Mouse (Mus musculus) frontal cortex, postnatal 10 days (tissue): ENCODE measurements at regions not wholly inside any gene's neighbourhood (a gene's known extent, or its start where the extent isn't known, plus 50 kb on each side); places are given as distances from the start of the nearest gene placed in this dataset.

ENCODE experiments used
- DNase-seq, 2 experiments: peaks; one replicate each; pipeline ENCODE4 v3.0.0; 2022; ENCODE audit warnings: low spot score in 2 of 2, mixed read lengths in 1 of 2

DNA sequence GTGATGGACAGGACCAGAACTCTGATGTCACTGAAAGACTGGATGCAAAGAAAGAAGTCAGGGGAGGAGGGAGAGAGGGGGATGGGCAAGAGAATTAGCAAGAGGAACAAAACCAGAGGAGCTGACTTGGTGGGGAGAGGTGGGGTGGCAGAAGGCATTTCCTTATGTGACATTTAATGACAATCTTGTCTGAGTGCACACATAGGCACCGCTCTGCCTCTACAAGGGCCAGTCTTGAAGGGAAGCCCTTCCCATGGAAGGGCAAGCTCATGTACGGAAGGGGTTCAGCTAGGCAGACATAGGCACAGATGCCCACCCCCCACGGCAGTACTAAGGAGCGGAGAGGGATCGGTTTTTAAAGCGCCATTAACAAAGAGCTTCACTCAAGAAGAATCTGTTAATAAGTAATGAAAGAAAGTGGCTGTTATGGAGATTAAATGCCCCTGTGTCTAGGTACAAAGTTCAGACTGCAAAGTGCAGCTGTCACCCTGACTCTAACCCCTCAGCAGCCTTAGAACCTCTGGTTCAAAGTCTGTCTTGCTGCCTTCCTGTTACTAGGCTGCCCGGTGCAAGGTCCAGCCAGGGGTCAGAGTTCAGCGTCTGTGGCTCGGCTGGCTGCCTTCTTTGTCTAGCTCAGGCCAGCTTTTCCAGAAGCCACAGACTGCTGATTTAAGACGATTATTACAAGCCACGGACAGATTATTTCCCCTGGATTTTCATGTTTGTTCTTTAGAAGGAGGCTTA is 80.0 kb upstream of the Nrip1 start:
- DNase-seq = no peak

DNA sequence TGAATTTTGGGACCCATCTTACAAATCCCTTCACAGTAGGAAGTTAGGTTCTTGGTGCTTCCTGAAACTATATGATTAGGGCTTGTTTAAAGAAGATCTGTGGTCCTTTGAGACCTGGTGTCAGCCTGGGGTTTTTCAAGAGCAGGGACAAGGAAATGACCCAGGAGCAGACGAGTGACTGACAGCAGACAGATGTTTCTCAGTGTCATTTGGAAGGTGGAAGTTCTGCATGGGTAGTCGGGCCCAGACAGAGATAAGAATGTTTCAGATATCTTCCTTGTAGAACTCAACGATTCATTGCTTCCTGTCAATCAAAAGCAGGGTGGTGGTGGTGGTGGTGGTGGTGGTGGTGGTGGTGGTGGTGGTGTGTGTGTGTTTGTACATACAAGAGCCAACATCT is 75.1 kb upstream of the Nrip1 start:
- no peak for DNase-seq

DNA sequence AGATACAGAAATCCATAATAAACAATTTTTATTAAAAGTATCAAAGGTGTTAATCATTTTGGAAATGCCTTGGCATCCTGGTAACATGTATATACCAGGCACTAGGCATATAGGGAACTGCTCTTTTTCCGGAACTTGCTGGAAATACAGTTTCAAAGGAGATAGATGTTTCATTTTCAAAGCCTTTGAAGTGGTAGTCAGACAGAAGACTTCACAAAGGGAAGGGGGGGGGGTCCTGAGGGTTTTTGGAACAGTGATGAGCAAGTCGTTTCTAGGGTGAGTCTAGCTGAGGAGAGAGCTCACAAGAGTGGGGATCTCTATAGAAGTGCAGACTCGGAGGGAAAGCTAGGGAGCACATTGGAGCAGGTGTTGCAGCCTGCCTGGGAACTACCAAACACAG is 73.4 kb upstream of the Nrip1 start:
- no peak for DNase-seq

DNA sequence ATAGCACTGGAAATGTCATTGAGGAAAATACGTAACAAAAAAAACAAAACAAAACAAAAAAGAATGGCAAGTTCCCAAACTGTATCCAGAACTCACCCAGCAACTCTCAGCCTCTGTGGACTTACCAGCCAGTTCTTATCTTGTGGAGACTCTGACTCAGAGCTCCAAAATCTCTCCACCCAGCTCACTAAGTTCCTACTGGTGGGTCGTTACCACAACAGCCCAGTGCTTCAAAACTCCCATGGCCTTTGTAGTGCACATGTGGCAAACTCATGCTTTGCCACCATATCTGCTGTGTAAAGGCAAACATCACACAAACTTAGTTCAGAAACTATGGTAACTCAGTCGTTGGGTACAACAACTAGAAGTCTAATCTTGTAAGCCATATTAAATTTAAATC is 71.0 kb upstream of the Nrip1 start:
- DNase-seq = no peak

DNA sequence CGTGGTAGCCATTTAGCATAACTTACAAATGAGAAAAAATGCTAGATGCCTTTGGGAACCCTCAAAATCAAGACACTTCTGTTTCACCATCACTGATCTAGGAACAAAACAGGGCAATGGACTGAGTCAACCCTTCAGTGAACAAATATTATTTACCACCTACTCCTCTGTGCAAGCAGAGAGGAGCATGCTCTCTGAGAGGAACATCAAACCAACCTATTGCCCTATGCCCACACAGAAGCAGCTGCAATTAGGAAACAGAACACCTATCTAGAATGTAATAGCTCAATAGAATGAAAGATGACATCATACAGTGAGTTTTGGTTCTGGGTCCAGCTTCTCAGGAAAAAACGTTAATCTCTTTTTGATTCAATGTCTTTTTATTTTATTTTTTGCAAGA is 69.0 kb upstream of the Nrip1 start:
- DNase-seq = no peak

DNA sequence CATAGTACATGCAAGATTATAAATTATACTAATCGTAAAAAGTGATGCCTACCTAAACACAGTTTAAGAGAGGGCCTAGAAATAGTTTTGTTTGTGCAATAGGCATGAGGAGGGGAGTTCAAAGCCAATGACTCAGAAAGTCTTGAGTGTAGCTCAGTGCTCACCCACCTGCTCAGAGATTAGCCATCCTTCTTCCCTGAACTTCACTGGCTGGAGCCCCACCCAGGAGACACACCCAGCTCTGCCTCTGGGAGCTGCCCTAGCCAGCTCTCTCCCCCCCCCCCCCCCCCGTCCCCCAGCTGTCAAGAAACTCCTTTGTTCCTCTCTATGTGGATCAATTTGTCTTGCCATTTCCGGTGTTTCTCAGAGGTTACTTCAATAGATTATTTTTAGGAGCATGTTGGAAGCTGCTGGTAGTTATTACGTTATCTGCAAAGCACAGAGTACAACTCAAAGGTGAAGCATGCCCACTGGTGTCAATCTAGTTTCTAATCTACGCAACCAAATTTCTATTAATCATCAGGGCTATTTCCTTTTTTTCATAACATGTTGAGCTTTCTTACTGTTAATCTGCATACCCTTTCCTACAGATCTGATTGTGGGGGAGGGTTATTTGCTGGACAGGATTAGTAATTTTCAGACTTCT is 68.3 kb upstream of the Nrip1 start:
- DNase-seq = no peak

DNA sequence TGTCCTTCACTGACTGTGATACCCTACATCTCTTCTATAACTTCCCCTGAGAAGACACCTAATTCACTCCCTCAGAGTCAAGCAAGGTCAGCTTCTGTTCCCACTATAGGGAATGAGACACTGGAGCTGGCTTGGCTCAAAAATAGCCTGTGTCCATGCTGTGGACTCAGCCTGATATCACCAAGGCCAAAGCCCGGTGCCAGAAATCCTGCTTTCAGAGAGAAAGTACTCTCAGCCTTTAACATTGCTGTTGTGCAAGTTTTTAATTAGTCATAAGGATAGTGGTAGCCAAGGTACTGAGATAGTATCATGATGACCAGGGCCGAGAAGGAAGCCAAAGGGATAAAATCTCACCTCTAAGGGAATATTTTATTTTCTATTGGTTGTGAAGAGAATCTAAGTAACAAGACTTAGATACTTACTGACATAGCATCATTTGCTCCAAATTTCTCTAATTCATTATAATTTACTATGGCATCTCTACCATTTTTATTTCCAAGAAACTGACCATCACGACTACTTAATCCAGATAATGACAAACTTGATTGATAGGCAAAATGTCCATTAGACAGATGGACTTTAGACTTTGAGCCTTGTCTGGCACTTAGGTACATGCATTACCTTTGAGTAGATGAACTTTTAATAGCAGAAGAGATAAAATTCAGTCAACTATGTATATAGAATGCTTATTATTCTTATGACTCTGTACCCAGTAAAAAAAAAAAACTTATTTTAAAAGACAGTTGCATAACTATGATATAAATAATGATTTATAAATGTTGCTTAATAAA is 64.7 kb upstream of the Nrip1 start:
- DNase-seq = no peak

DNA sequence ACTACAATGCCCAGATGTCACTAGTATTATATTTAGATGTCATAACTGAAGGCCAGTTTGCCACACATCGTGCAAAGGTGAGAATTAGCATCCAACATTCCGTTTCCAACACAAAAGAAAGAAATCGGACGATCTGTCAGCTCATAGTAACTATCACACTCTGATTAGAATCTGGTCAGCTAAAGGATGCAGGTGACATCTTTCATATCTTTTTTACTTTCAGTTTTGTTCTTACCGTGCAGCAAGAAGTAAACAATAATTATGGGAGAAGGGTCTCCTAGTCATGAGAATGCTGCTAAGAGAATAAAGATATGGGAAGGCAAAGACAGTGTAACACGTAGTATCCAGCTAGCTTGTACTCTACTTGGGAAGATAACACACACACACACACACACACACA is 62.7 kb upstream of the Nrip1 start:
- no peak for DNase-seq

DNA sequence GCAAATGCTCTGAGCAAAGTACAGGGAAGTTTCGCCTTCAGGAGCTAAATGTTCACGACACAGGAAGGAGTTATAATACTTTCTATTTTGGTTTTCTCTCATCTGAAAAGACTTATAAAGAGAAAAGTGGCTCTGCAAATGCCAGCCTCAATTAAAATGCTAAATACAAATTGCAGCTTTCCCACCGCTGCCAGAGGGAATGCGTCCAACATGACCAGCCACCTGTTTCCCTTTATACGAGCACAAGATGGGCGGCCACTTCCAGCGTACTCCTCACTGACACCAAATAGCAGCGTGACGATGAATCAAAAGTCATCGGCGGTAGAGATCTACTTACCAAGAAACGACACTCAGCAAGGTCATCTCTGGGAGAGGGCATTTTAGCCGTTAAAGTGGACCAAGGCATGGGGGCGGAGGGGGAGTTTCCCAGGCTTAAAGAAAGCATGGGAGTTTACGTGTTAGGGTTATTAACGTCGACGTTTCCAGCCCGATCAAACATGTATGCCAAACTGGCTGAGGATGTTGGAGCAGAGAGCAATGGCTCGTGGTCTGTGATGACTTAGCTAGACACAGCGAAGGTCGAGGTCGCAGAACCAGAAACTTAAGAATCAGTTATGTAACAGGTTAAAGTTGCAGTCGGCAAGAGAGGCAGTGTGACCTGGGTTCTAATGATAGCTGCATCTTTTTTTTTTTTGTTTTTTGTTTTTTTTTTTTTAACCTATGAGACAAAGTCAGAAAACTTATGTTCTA is 59.6 kb upstream of the Nrip1 start:
- DNase-seq = peak in 1 of 2 experiments; percentile 23

DNA sequence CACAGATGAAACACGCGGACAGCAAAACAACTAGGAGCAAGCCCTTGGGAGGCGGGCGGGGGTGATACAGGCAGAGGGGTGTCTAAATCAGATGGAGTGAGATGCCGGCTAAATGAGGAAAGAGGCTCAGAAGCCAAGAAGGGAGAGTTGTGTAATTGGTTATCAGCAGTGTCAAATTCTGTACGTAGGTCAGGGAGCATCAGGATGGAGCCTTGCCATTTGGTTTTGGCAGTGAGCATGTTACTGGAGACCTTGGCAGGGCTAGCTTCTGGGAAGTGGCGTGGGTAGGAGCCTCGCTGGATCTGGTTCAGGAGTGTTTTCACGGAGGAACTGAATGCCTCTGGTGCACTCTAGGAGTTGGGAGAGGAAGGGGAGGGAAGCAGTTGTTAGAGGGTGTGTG is 58.7 kb upstream of the Nrip1 start:
- peak; percentile 5 to 14 for DNase-seq

DNA sequence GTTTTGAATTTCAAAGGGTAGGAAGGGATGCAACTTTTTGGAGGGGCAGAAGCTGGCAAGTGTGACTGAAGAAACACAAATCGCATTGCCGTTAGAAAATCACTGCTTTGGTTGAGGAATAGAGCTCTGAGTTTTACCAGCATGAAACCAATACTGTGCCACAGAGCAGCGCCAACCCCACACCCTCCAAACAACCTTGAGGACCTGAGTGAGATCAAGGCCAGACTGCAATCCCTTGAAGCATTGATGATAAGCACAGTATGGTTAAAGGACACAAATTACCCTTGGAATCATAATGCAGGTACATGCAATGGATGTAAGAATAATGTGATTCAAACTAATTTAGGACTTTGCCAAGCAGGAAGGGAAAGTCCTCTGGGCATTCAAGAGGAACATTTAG is 55.5 kb upstream of the Nrip1 start:
- no peak for DNase-seq

DNA sequence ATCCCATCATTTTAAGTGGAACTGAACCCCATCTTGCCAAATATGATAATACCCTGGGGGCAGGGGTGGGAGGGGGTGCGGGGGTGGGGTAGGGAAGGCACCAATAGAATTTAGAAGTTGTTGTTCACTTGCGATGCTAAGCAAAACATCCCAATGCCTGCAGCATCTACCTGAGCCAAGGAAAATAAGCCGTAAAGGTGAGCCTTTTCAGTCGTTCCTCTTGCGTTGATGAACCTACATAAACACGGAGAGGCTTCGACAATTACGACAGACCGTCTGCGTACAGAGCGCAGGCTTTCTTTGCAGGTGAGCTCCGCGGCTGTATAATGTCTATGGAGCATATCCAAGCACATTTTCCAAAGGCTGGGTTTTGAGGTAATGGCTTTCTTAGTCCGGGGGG is 50.3 kb upstream of the Nrip1 start:
- DNase-seq = no peak
